Mouse (Mus musculus) monocyte, adult 5-6 weeks (primary cell): ENCODE measurements at regions not wholly inside any gene's neighbourhood (a gene's known extent, or its start where the extent isn't known, plus 50 kb on each side); places are given as distances from the start of the nearest gene placed in this dataset.

Experiments used
- ATAC-seq: fragments of 153-309, 156-312 bp; replicated peaks from 2 replicates; pipeline ENCODE4 v1.8.0; 2017; ENCODE audit warnings: mild to moderate bottlenecking; ENCODE audit not compliant: low TSS enrichment, insufficient number of reproducible peaks, severe bottlenecking, poor library complexity, low FRiP score

GRCm38 (mm10) chr4:137164933-137165332, 112.4 kb upstream of the Wnt4 start:
- ATAC-seq: no peak

- ATAC-seq: peak; percentile 82
Observed at GRCm38 (mm10) chr4:137164429-137164828, 112.9 kb upstream of the Wnt4 start.

- no peak for ATAC-seq
Observed at GRCm38 (mm10) chr4:137163962-137164361, 113.3 kb upstream of the Wnt4 start.

DNA sequence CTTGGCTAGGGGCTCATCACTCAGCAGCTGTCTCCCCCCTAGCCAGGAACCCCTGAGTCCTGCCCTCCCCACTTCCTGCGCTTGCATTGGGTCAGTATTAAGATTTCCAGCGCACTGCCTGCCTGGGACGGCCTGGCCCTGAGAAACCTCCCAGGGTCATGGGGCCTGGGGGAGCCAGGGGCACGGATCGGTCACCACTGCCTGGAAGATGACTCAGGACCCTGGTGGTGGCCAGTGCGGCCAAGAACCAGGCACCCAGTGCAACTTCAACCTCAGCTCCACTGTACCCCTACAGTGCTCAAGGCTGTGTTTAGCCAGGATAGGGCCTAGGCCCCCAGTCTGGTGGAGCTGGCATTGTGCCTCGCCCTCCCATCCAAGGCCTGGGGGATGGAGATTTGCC, 111.9 kb upstream of the Zbtb40 start:
- ATAC-seq: no peak

GRCm38 (mm10) chr4:137158201-137158600, 109.6 kb upstream of the Zbtb40 start:
- no peak for ATAC-seq

- ATAC-seq: no peak
Observed at GRCm38 (mm10) chr4:137156441-137157105, 108.0 kb upstream of the Zbtb40 start.

GRCm38 (mm10) chr4:137148756-137149155, 100.2 kb upstream of the Zbtb40 start:
- ATAC-seq: no peak

GRCm38 (mm10) chr4:137147795-137148194, 99.2 kb upstream of the Zbtb40 start:
- ATAC-seq: no peak

- no peak for ATAC-seq
Observed at GRCm38 (mm10) chr4:137146326-137146725, 97.7 kb upstream of the Zbtb40 start.

DNA sequence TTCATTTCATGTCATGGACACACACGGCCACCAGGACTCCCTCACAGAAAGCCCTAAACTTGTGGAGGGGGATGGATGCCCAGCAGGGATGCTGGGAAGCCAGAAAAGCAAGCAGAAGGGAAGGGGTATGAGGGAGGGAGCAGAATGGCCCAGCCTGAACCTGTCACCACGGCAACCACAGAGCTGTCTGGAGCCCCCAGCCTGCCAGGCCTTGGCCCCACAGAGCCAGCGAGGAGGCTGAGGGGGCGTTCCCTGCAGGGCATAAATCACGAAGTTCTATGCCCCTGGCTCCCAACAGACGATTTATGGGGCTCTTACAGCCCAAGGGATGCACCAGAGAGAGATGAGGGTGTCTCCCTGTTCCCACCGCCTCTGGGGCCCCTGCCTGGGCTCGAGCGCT, 93.7 kb upstream of the Zbtb40 start:
- no peak for ATAC-seq

- ATAC-seq: no peak
Observed at GRCm38 (mm10) chr4:137139051-137139705, 90.6 kb upstream of the Zbtb40 start.

DNA sequence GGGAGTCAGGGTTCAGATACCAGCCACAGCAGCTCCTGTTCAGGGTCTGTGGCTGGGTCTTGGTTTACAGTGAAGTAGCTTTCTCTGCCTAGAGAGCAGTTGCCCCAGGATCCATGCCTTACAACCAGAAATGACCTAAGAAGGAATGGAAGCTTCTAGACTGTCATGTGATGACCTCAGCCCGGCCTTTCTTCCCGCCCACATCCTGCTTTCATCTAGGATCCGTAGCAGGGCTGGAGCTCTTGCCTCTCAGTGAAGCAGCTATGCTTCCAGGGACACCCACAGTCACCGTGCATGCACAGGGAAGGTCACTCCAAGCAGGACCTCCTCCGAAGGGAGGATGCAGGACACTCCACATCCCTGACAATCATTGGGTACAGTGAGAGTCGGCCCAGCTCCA, 89.5 kb upstream of the Zbtb40 start:
- ATAC-seq: no peak

GRCm38 (mm10) chr4:137136313-137136712, 87.7 kb upstream of the Zbtb40 start:
- ATAC-seq: no peak

- ATAC-seq: no peak
Observed at GRCm38 (mm10) chr4:137135792-137136191, 87.2 kb upstream of the Zbtb40 start.

DNA sequence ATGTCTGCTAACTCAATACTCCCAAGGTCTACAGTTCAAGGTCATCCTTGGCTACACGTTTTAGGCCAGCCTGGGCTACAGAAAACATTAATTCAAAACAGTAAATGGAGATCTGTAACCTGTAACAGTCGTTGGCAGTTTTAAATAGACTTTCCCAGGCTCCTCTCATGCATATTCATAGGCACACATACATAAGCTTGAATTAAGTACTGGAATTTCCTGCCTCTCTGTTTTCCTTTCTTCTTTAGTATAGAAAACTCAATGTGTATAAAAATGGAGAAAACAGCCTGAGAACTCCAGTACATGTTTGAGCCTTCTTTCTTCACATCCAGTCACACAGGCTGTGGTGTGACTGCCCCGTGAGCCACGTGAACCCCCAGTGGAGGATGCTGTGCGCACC, 86.0 kb upstream of the Zbtb40 start:
- ATAC-seq: no peak

DNA sequence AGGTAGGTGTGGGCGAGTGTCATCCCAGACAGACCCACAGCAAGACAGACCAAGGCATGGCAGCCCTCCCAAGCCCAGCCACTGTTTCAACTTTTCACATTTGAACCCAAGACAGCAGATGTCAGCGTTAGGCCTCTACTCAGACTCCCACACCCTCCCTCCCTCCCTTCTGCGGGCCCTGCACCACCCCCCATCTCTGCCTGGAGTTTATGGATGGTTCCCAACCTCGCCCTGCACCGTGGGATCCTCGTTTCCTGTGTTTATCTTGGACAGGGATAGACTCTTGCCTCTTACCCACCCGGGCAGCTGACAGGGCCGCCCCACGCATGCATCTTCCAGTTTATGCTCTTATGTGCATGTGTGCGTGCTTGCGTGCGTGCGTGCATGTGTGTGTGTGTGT, 85.2 kb upstream of the Zbtb40 start:
- no peak for ATAC-seq

- no peak for ATAC-seq
Observed at GRCm38 (mm10) chr4:137130619-137131212, 82.1 kb upstream of the Zbtb40 start.

GRCm38 (mm10) chr4:137128152-137128551, 79.6 kb upstream of the Zbtb40 start:
- ATAC-seq: no peak

GRCm38 (mm10) chr4:137121684-137122083, 73.1 kb upstream of the Zbtb40 start:
- ATAC-seq: no peak

- ATAC-seq: no peak
Observed at GRCm38 (mm10) chr4:137120597-137120996, 72.0 kb upstream of the Zbtb40 start.
